Mouse (Mus musculus): Measurements from ENCODE around the gene Ccdc88b. TPM values are rescaled to one million over a fixed set of nuclear protein-coding genes. Genes with fewer than 3 reads are reported as not detected.
A peak's percentile ranks its signal among the peaks of the same experiment; 100 is the strongest.

Ccdc88b gene
- polyA plus RNA-seq, 1 experiment, result 1.1 TPM

DNA sequence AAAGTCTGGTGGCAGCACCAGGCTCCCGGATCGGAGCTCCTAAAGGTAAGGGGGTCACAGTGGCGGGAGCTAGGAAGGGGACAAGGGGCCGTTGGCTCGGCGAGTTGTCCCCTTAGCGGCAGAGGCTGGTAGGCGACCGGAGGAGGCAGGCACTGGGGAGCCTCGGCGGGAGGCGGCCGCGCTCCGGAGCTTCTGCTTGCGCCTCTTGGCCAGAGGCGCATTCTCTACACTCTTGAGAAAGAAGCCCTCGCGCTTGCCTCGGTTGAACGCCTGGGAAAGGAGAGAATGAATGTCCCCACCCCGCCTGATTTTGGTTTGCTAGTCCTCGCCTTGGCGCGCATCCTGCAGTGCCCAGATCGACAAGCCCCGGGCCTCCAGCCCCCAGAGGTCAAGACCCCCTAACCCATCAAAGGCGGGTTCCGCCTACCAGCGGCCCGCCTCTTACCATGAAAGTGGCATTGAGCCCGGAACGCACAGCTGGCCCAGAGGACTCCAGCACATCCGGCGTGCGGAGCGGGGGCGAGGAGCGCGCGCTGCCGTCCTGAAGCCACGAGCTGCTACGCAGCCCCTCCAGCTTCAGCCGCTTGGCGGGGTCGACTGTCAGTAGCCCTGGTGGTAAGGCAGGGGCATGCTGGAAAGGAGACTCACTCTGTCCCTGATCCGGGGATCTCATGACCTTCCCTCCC lies 28.0 kb downstream of the Ccdc88b start:
- peak overlapping the region; percentile 41 for H3K4me3 ChIP-seq (ENCODE audit: low read depth, low read length)
- H3K27ac ChIP-seq (ENCODE audit: insufficient read depth, low read length), result no peak overlapping the region
- H3K27me3 ChIP-seq (ENCODE audit: control insufficient read depth, insufficient read depth, low read length, poor library complexity, severe bottlenecking), result no peaks in the 10 kb centered on the region; the same call in none of the 2 replicates
- H3K36me3 ChIP-seq (ENCODE audit: control insufficient read depth, insufficient read depth, low read length, poor library complexity, severe bottlenecking), result no peaks in the 10 kb centered on the region
- peaks cover 2% of the 10 kb centered on the region for H3K4me1 ChIP-seq (ENCODE audit: control insufficient read depth, insufficient read depth, low read length)
- no peaks in the 10 kb centered on the region for H3K9me3 ChIP-seq (replicated peaks; ENCODE audit: control insufficient read depth, insufficient read depth, low read length, poor library complexity, severe bottlenecking)
- no peak for TF ChIP-seq EP300 (IDR thresholded peaks at IDR 0.05; ENCODE audit: insufficient read depth, low read depth, low read length)
- no peak for TF ChIP-seq CTCF (IDR thresholded peaks at IDR 0.05; ENCODE audit: low read depth, low read length)
- TF ChIP-seq POLR2A (IDR thresholded peaks at IDR 0.05; ENCODE audit: insufficient read depth, low read length), result no peak
- peak overlapping the region; percentile 22; the same call in 1 of the 2 replicates for H3K9ac ChIP-seq (ENCODE audit: low read depth, poor library complexity, severe bottlenecking)

DNA sequence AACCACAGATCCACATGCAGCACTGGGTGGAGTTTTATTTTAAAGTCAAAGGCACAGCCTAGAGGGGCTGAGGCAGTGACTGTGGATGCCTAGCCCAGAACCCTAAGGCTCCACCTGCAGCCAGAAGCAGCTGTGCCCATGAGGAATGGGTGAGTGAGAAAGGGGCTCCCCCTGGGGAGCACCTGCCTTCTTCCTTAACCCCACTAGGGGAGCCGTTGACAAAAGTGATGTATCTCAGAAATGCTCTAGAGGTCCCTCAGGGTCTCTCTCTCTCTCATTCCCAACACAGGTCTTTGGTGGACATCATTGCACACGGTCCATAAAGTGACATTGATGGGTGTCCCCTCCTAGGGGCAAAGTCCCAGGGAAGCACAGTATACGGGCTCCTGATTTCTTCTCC lies 28.9 kb downstream of the Ccdc88b start:
- no peak overlapping the region for H3K27ac ChIP-seq (ENCODE audit: insufficient read depth, low read length)
- no peaks in the 10 kb centered on the region for H3K9me3 ChIP-seq (replicated peaks; ENCODE audit: control insufficient read depth, insufficient read depth, low read length, poor library complexity, severe bottlenecking)
- TF ChIP-seq CTCF (IDR thresholded peaks at IDR 0.05; ENCODE audit: low read depth, low read length) (no peak), POLR2A (IDR thresholded peaks at IDR 0.05; ENCODE audit: insufficient read depth, low read length) (no peak), EP300 (IDR thresholded peaks at IDR 0.05; ENCODE audit: insufficient read depth, low read depth, low read length) (no peak)
- no peak overlapping the region for H3K9ac ChIP-seq (ENCODE audit: low read depth, poor library complexity, severe bottlenecking)
- no peaks in the 10 kb centered on the region for H3K36me3 ChIP-seq (ENCODE audit: control insufficient read depth, insufficient read depth, low read length, poor library complexity, severe bottlenecking)
- H3K27me3 ChIP-seq (ENCODE audit: control insufficient read depth, insufficient read depth, low read length, poor library complexity, severe bottlenecking), result no peaks in the 10 kb centered on the region; the same call in none of the 2 replicates
- no peak overlapping the region for H3K4me3 ChIP-seq (ENCODE audit: low read depth, low read length)
- H3K4me1 ChIP-seq (ENCODE audit: control insufficient read depth, insufficient read depth, low read length), result peaks cover 2% of the 10 kb centered on the region

DNA sequence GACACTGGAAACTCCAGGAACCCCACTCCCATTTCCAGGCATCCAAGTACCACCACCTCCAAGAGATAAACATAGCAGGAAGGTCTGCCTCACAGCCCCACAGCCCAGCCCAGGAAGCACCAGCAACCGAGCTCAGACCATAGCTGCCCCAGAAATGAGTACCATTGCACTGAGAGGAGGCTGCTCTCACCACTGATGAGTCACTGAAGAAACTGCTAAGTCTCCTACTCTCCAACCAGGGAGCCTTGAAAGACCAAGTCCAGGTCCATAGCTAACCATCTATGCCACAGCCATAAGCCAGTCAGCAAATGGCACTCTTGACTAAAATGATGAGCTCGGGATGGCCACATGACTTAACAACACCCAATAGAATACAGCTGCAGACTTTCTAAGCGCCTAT lies 31.4 kb downstream of the Ccdc88b start:
- peaks cover 1% of the 10 kb centered on the region for H3K4me1 ChIP-seq (ENCODE audit: control insufficient read depth, insufficient read depth, low read length)
- H3K9ac ChIP-seq (ENCODE audit: low read depth, poor library complexity, severe bottlenecking), result no peak overlapping the region
- TF ChIP-seq CTCF (IDR thresholded peaks at IDR 0.05; ENCODE audit: low read depth, low read length), result no peak
- TF ChIP-seq POLR2A (IDR thresholded peaks at IDR 0.05; ENCODE audit: insufficient read depth, low read length), result no peak
- TF ChIP-seq EP300 (IDR thresholded peaks at IDR 0.05; ENCODE audit: insufficient read depth, low read depth, low read length), result no peak
- H3K27me3 ChIP-seq (ENCODE audit: control insufficient read depth, insufficient read depth, low read length, poor library complexity, severe bottlenecking), result no peaks in the 10 kb centered on the region; the same call in none of the 2 replicates
- no peaks in the 10 kb centered on the region for H3K36me3 ChIP-seq (ENCODE audit: control insufficient read depth, insufficient read depth, low read length, poor library complexity, severe bottlenecking)
- H3K4me3 ChIP-seq (ENCODE audit: low read depth, low read length), result no peak overlapping the region
- no peak overlapping the region for H3K27ac ChIP-seq (ENCODE audit: insufficient read depth, low read length)
- H3K9me3 ChIP-seq (replicated peaks; ENCODE audit: control insufficient read depth, insufficient read depth, low read length, poor library complexity, severe bottlenecking), result no peaks in the 10 kb centered on the region

- Histone ChIP-seq H3K36me3 (ENCODE audit: control insufficient read depth, insufficient read depth, low read length, poor library complexity, severe bottlenecking) (no peaks in the 10 kb centered on the region), H3K4me1 (ENCODE audit: control insufficient read depth, insufficient read depth, low read length) (peaks cover 4% of the 10 kb centered on the region), H3K9ac (ENCODE audit: low read depth, poor library complexity, severe bottlenecking) (no peak overlapping the region), H3K4me3 (ENCODE audit: low read depth, low read length) (no peak overlapping the region), H3K27ac (ENCODE audit: insufficient read depth, low read length) (no peak overlapping the region), H3K9me3 (replicated peaks; ENCODE audit: control insufficient read depth, insufficient read depth, low read length, poor library complexity, severe bottlenecking) (no peaks in the 10 kb centered on the region), H3K27me3 (ENCODE audit: control insufficient read depth, insufficient read depth, low read length, poor library complexity, severe bottlenecking) (no peaks in the 10 kb centered on the region; the same call in none of the 2 replicates)
- TF ChIP-seq POLR2A (IDR thresholded peaks at IDR 0.05; ENCODE audit: insufficient read depth, low read length) (no peak), EP300 (IDR thresholded peaks at IDR 0.05; ENCODE audit: insufficient read depth, low read depth, low read length) (no peak), CTCF (IDR thresholded peaks at IDR 0.05; ENCODE audit: low read depth, low read length) (no peak)
Measured at GRCm38 (mm10) chr19:6825384-6825783, 32.6 kb downstream of the Ccdc88b start.

DNA sequence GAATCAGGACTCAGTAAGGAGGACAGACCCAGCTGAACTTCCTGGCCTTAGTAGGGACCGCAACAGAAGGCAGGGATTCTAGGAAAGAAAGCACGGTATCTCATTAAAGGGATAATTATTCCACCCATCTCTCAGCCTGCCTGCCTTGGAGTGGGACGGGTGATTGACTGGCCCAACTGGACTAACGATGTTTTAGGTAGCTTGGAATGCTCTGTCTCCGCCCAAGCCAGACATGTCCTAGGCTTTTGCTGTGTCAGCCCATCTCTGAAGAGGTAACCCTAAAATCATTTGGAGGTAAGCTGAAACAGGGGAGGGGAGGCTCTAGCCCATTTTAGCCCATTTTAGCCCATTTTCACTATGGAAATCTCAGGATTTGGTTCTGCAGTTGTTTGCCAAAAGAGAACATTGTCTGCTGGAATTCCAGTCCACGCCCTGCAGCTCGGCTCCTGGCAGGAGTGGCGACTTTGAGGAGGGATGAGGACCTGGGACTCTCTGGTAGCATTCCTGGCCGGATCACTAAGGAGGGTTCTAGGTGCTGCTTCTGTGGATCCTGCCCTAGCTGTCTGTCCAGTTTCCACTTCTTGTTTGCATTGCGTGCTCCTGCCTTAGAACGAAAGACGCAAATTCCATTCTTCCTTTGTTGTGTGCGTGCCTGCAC lies 37.3 kb downstream of the Ccdc88b start:
- Histone ChIP-seq H3K4me3 (ENCODE audit: low read depth, low read length) (no peak overlapping the region), H3K9me3 (replicated peaks; ENCODE audit: control insufficient read depth, insufficient read depth, low read length, poor library complexity, severe bottlenecking) (no peaks in the 10 kb centered on the region), H3K36me3 (ENCODE audit: control insufficient read depth, insufficient read depth, low read length, poor library complexity, severe bottlenecking) (no peaks in the 10 kb centered on the region), H3K4me1 (ENCODE audit: control insufficient read depth, insufficient read depth, low read length) (peaks cover 4% of the 10 kb centered on the region), H3K27me3 (ENCODE audit: control insufficient read depth, insufficient read depth, low read length, poor library complexity, severe bottlenecking) (no peaks in the 10 kb centered on the region), H3K27ac (ENCODE audit: insufficient read depth, low read length) (peak overlapping the region; percentile 37), H3K9ac (ENCODE audit: low read depth, poor library complexity, severe bottlenecking) (no peak overlapping the region)
- TF ChIP-seq CTCF (IDR thresholded peaks at IDR 0.05; ENCODE audit: low read depth, low read length) (no peak), POLR2A (IDR thresholded peaks at IDR 0.05; ENCODE audit: insufficient read depth, low read length) (no peak), EP300 (IDR thresholded peaks at IDR 0.05; ENCODE audit: insufficient read depth, low read depth, low read length) (no peak)

Measured in ES-Bruce4 (cell line).